Mouse (Mus musculus) liver, adult 2 months (tissue): ENCODE measurements at regions not wholly inside any gene's neighbourhood (a gene's known extent, or its start where the extent isn't known, plus 50 kb on each side); places are given as distances from the start of the nearest gene placed in this dataset.

Source experiments
- CTCF ChIP-seq: fragments of 200-500 bp; IDR thresholded peaks from 2 replicates; pipeline ENCODE4 v1.5.1; 2011; ENCODE audit warnings: low read depth, low read length, control low read depth
- POLR2A ChIP-seq: fragments of 200-500 bp; IDR thresholded peaks from 2 replicates; pipeline ENCODE4 v1.6.1; 2011; ENCODE audit warnings: low read length, control low read depth; ENCODE audit not compliant: insufficient read depth; ENCODE audit errors: extremely low read depth

GRCm38 (mm10) chr16:76183105-76183504, 161.0 kb upstream of the Samsn1 start:
- TF ChIP-seq CTCF = no peak
- no peak for TF ChIP-seq POLR2A
